Mouse (Mus musculus) small intestine, adult 2 months (tissue): ENCODE measurements at regions not wholly inside any gene's neighbourhood (a gene's known extent, or its start where the extent isn't known, plus 50 kb on each side); places are given as distances from the start of the nearest gene placed in this dataset.

Source experiments
- CTCF ChIP-seq: fragments of 200-500 bp; IDR thresholded peaks from 2 replicates; pipeline ENCODE4 v1.5.1; 2012; ENCODE audit warnings: low read depth, mild to moderate bottlenecking, control low read depth, inconsistent platforms, low read length, moderate library complexity, mixed read lengths; ENCODE audit not compliant: insufficient replicate concordance, insufficient read length; ENCODE audit errors: extremely low read depth
- POLR2A ChIP-seq: fragments of 200-500 bp; IDR thresholded peaks from 2 replicates; pipeline ENCODE4 v1.6.1; 2012; ENCODE audit warnings: low read depth, mild to moderate bottlenecking, control low read depth, inconsistent platforms, low read length, moderate library complexity

DNA sequence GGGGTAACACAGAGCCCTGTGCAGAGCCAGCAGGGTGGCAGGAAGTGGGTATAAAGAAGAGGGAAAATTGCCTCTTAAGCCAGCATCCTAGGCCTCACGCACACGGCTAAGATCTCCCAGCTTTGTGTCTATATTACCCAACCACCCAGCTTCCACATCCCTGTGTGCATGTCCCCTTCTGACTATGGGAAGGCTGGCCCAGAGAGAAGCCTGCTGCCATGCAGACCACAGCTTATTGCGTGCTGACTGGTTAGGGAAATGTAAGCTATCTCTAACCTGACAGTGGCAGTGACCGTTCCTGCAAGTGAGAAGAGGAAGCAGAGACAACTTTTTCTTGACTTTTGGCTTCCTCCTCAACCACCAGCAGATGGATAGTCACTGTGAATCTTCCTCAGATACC is 136.7 kb upstream of the Agap1 start:
- TF ChIP-seq POLR2A (no peak), CTCF (no peak)
